Mouse (Mus musculus) megakaryocyte, embryonic 14.5 days (primary cell): Measurements from ENCODE around the gene Trpt1. TPM values are rescaled to one million over a fixed set of nuclear protein-coding genes. Genes with fewer than 3 reads are reported as not detected.
A peak's percentile ranks its signal among the peaks of the same experiment; 100 is the strongest.

Experiments
- H3K27me3 ChIP-seq: replicated peaks from 2 replicates; pipeline ENCODE3; 2012; ENCODE audit warnings: inconsistent platforms
- H3K36me3 ChIP-seq: replicated peaks from 2 replicates; pipeline ENCODE3; 2012; ENCODE audit warnings: low read length, inconsistent platforms, mixed read lengths
- H3K4me1 ChIP-seq: 2 replicates; pipeline ENCODE4 v1.6.1; 2012; ENCODE audit warnings: inconsistent platforms
- H3K4me3 ChIP-seq: replicated peaks from 2 replicates; pipeline ENCODE3; 2012; ENCODE audit warnings: moderate library complexity, mild to moderate bottlenecking, inconsistent platforms
- H3K9me3 ChIP-seq: 2 replicates; pipeline ENCODE4 v1.6.1; 2012; ENCODE audit warnings: inconsistent platforms
- FLI1 ChIP-seq: IDR thresholded peaks from 2 replicates; pipeline ENCODE4 v1.6.1; 2012; ENCODE audit warnings: low read length, inconsistent platforms, mixed read lengths
- GATA1 ChIP-seq: IDR thresholded peaks from 3 replicates; pipeline ENCODE4 v1.6.1; 2012; ENCODE audit warnings: mixed read lengths, low read length, inconsistent platforms, borderline replicate concordance
- polyA plus RNA-seq: library from polyadenylated mRNA; stranded (reverse); fragments of >175 nt; gene quantifications from 2 replicates; pipeline ENCODE4 v1.2.3, GENCODE M21; 2012; ENCODE audit warnings: low replicate concordance; ENCODE audit not compliant: insufficient read depth

Gene Trpt1
- polyA plus RNA-seq, 1 experiment: 0.57 TPM

- Histone ChIP-seq H3K27me3 (no peaks in the 10 kb centered on the region), H3K4me3 (peak within 1 kb of the TSS; percentile 98), H3K36me3 (peaks cover 21% of the 10 kb centered on the region), H3K4me1 (peaks cover 88% of the 10 kb centered on the region), H3K9me3 (no peaks in the 10 kb centered on the region)
- TF ChIP-seq FLI1 (no peak), GATA1 (no peak)
These were observed 21.4 kb upstream of the Trpt1 start, which contains the start of gene Ppp1r14b for GRCm38 (mm10) chr19:6974211-6975205. Gene Ppp1r14b, plus strand, starts transcription at chr19:6974968.

- Histone ChIP-seq H3K27me3 (no peaks in the 10 kb centered on the region), H3K4me3 (peak within 1 kb of the TSS; percentile 97), H3K36me3 (peaks cover 21% of the 10 kb centered on the region), H3K4me1 (peaks cover 78% of the 10 kb centered on the region), H3K9me3 (no peaks in the 10 kb centered on the region)
- TF ChIP-seq FLI1 (no peak), GATA1 (no peak)
These were observed 20.1 kb upstream of the Trpt1 start, which contains the start of gene Plcb3 for GRCm38 (mm10) chr19:6975537-6976521. Gene Plcb3, minus strand, starts transcription at chr19:6976470.

- H3K9me3 ChIP-seq: no peaks in the 10 kb centered on the region
- H3K4me3 ChIP-seq: peak overlapping the region; percentile 99
- TF ChIP-seq FLI1 (no peak), GATA1 (no peak)
- peaks cover 30% of the 10 kb centered on the region for H3K36me3 ChIP-seq
- no peaks in the 10 kb centered on the region for H3K27me3 ChIP-seq
- H3K4me1 ChIP-seq: peaks cover 76% of the 10 kb centered on the region
These were observed 17.9 kb upstream of the Trpt1 start for GRCm38 (mm10) chr19:6977759-6978638.

GRCm38 (mm10) chr19:6978639-6978974, 17.3 kb upstream of the Trpt1 start:
- Histone ChIP-seq H3K36me3 (peaks cover 34% of the 10 kb centered on the region), H3K4me1 (peaks cover 71% of the 10 kb centered on the region), H3K9me3 (no peaks in the 10 kb centered on the region), H3K4me3 (peak overlapping the region; percentile 99), H3K27me3 (no peaks in the 10 kb centered on the region)
- TF ChIP-seq GATA1 (no peak), FLI1 (no peak)

GRCm38 (mm10) chr19:6979001-6979479, 16.9 kb upstream of the Trpt1 start:
- TF ChIP-seq FLI1 (no peak), GATA1 (no peak)
- H3K27me3 ChIP-seq: no peaks in the 10 kb centered on the region
- peak overlapping the region; percentile 99 for H3K4me3 ChIP-seq
- no peaks in the 10 kb centered on the region for H3K9me3 ChIP-seq
- H3K36me3 ChIP-seq: peaks cover 38% of the 10 kb centered on the region
- H3K4me1 ChIP-seq: peaks cover 66% of the 10 kb centered on the region

GRCm38 (mm10) chr19:6979486-6980380, 16.2 kb upstream of the Trpt1 start:
- Histone ChIP-seq H3K36me3 (peaks cover 43% of the 10 kb centered on the region), H3K4me1 (peaks cover 61% of the 10 kb centered on the region), H3K27me3 (no peaks in the 10 kb centered on the region), H3K4me3 (peak overlapping the region; percentile 99), H3K9me3 (no peaks in the 10 kb centered on the region)
- TF ChIP-seq GATA1: no peak
- TF ChIP-seq FLI1: no peak

- Histone ChIP-seq H3K9me3 (no peaks in the 10 kb centered on the region), H3K27me3 (no peaks in the 10 kb centered on the region), H3K4me1 (peaks cover 67% of the 10 kb centered on the region), H3K4me3 (peak within 1 kb of the TSS; percentile 99), H3K36me3 (peaks cover 51% of the 10 kb centered on the region)
- TF ChIP-seq FLI1: no peak; the same call in 1 of the 2 replicates
- no peak for TF ChIP-seq GATA1
These were observed 15.4 kb upstream of the Trpt1 start, which contains the start of gene Fkbp2 for GRCm38 (mm10) chr19:6980381-6981093. Gene Fkbp2, minus strand, starts transcription at chr19:6980501.

GRCm38 (mm10) chr19:6981465-6981864, 14.5 kb upstream of the Trpt1 start:
- H3K36me3 ChIP-seq: peaks cover 57% of the 10 kb centered on the region
- H3K4me3 ChIP-seq: peak overlapping the region; percentile 99
- peaks cover 67% of the 10 kb centered on the region for H3K4me1 ChIP-seq

More at GRCm38 (mm10) chr19:6981465-6981864, 14.5 kb upstream of the Trpt1 start:
- TF ChIP-seq GATA1 (no peak), FLI1 (no peak)
- Histone ChIP-seq H3K27me3 (no peaks in the 10 kb centered on the region), H3K9me3 (no peaks in the 10 kb centered on the region)
